Comparison of ENCODE assay signal across 11 mouse cellular contexts in genomic region chr3:35249160-35249559, GRCm38 (mm10).
DNase-seq lines count a peak whose midpoint lies in the region; ATAC-seq and TF ChIP-seq lines count a peak whose summit lies in the region.
"Had no signal": no experiment of that assay in that cellular context is flagged by ENCODE, and none has a peak within 500 bp of the region (broad histone marks: within the 10 kb centered on the region; RNA-seq: fewer than 3 reads in every experiment).

No protein-coding gene starts in this region.

- H3K9me3 ChIP-seq in kidney, embryonic 15.5 days (replicated peaks): no peaks in the 10 kb centered on the region

- TF ChIP-seq CTCF in kidney, adult 2 months (conservative IDR thresholded peaks at IDR 0.05; ENCODE audit: insufficient read depth, insufficient read length, low read depth, low read length): no peak

- no peaks in the 10 kb centered on the region for H3K36me3 ChIP-seq in kidney, embryonic 15.5 days
- H3K36me3 ChIP-seq in kidney, adult 2 months (ENCODE audit: control insufficient read depth, insufficient read depth, low read length): no peaks in the 10 kb centered on the region

- TF ChIP-seq POLR2A in kidney, adult 2 months (IDR thresholded peaks at IDR 0.05; ENCODE audit: low read depth, low read length): no peak

- no peak overlapping the region for H3K4me3 ChIP-seq in kidney, embryonic 15.5 days (replicated peaks)
- H3K4me3 ChIP-seq in kidney, adult 2 months (ENCODE audit: insufficient read depth, low read depth, low read length): no peak overlapping the region

- 0 out of 2 replicates have a peak, but pooled peaks have one; percentile 56 for ATAC-seq in kidney, embryonic 15.5 days (replicated peaks; ENCODE audit: low FRiP score)

- no peak overlapping the region for H3K27ac ChIP-seq in kidney, embryonic 15.5 days
- no peak overlapping the region for H3K27ac ChIP-seq in kidney, adult 2 months (ENCODE audit: insufficient read depth, low read depth, low read length)
- H3K27ac ChIP-seq: hindbrain, embryonic 14.5 days had no signal

- H3K9ac ChIP-seq in kidney, embryonic 15.5 days: no peak overlapping the region
- H3K9ac ChIP-seq: hindbrain, embryonic 14.5 days had no signal

- no peaks in the 10 kb centered on the region for H3K4me1 ChIP-seq in kidney, embryonic 15.5 days
- H3K4me1 ChIP-seq in kidney, adult 2 months (ENCODE audit: control insufficient read depth, insufficient read depth, low read length): no peaks in the 10 kb centered on the region

- WGBS in kidney, embryonic 15.5 days: 50% methylated on average over 10 of the region's 10 CpGs
- WGBS in kidney, adult 2 months: 50% methylated on average over 10 of the region's 10 CpGs

- DNase-seq in cerebellum, postnatal 10 days: peak; percentile 31 to 51
- DNase-seq in cerebellum, postnatal 36 days: no peak
- DNase-seq in kidney, adult 2 months: no peak
- peak; percentile 44 for DNase-seq in heart, postnatal 4 days
- DNase-seq in lung, postnatal 25 days (ENCODE audit: low spot score): peak; percentile 50
- no peak for DNase-seq in adrenal gland, postnatal 25 days
- DNase-seq in right cerebral cortex, adult 2 months (ENCODE audit: low spot score in 2 of 2): no peak
- DNase-seq: cerebellum, adult 9-10 months; thymus, adult 18-20 months had no signal

- H3K4me2 ChIP-seq in kidney, embryonic 15.5 days: no peak overlapping the region
- H3K4me2 ChIP-seq: hindbrain, embryonic 14.5 days had no signal

- H3K27me3 ChIP-seq in kidney, embryonic 15.5 days: no peaks in the 10 kb centered on the region
- no peaks in the 10 kb centered on the region for H3K27me3 ChIP-seq in kidney, adult 2 months (replicated peaks; ENCODE audit: control insufficient read depth, insufficient read depth, low read length)

Comparison
In these comparisons a context has a peak if more than half of its experiments do, and no peak if none do; other contexts are left out.
1. DNase-seq: peak in cerebellum, postnatal 10 days (2 of 2), heart, postnatal 4 days (single experiment) and lung, postnatal 25 days (single experiment); none in cerebellum, postnatal 36 days (0 of 2), kidney, adult 2 months (single experiment), adrenal gland, postnatal 25 days (single experiment) and right cerebral cortex, adult 2 months (0 of 2).